Mouse (Mus musculus) cortical plate, adult 2 months (tissue): Measurements from ENCODE around the gene Nfkbiz. TPM values are rescaled to one million over a fixed set of nuclear protein-coding genes. Genes with fewer than 3 reads are reported as not detected.

Source experiments
- H3K27ac ChIP-seq: fragments of 200-500 bp; 2 replicates; pipeline ENCODE4 v1.5.1; 2012; ENCODE audit warnings: low read length, control low read depth, inconsistent platforms; ENCODE audit not compliant: insufficient read depth
- H3K4me1 ChIP-seq: fragments of 200-500 bp; 2 replicates; pipeline ENCODE4 v1.6.1; 2011; ENCODE audit warnings: low read length; ENCODE audit not compliant: control insufficient read depth, insufficient read depth
- H3K4me3 ChIP-seq: fragments of 200-500 bp; 2 replicates; pipeline ENCODE4 v1.5.1; 2011; ENCODE audit warnings: mild to moderate bottlenecking, low read length, control low read depth; ENCODE audit not compliant: insufficient read depth
- CTCF ChIP-seq: fragments of 200-500 bp; IDR thresholded peaks from 2 replicates; pipeline ENCODE4 v1.5.1; 2011; ENCODE audit warnings: mild to moderate bottlenecking, control low read depth, low read length; ENCODE audit not compliant: insufficient read depth; ENCODE audit errors: extremely low read depth
- POLR2A ChIP-seq: fragments of 200-500 bp; IDR thresholded peaks from 2 replicates; pipeline ENCODE4 v1.6.1; 2011; ENCODE audit warnings: mild to moderate bottlenecking, low read length, control low read depth; ENCODE audit not compliant: insufficient read depth; ENCODE audit errors: extremely low read depth
- polyA plus RNA-seq: library from polyadenylated mRNA; depleted of rRNA; stranded (reverse); fragments of >200 nt; gene quantifications from 2 replicates; pipeline ENCODE4 v1.2.3, GENCODE M21; 2012

The Nfkbiz gene
- polyA plus RNA-seq, 1 experiment: 5.4 TPM

GRCm38 (mm10) chr16:55820161-55820915 is 18.4 kb downstream of the Nfkbiz start:
- no peak for TF ChIP-seq POLR2A
- TF ChIP-seq CTCF: no peak
- Histone ChIP-seq H3K27ac (peak overlapping the region; percentile 70), H3K4me1 (peaks cover 3% of the 10 kb centered on the region; the same call in 1 of the 2 replicates), H3K4me3 (peak overlapping the region; percentile 73)

GRCm38 (mm10) chr16:55819186-55819861 is 19.4 kb downstream of the Nfkbiz start:
- peak overlapping the region; percentile 30 for H3K4me3 ChIP-seq
- no peak overlapping the region for H3K27ac ChIP-seq
- peaks cover 3% of the 10 kb centered on the region; the same call in 1 of the 2 replicates for H3K4me1 ChIP-seq
- no peak for TF ChIP-seq CTCF
- no peak for TF ChIP-seq POLR2A

GRCm38 (mm10) chr16:55817717-55818515 is 20.8 kb downstream of the Nfkbiz start:
- TF ChIP-seq POLR2A: no peak
- TF ChIP-seq CTCF: no peak
- Histone ChIP-seq H3K4me1 (peaks cover 3% of the 10 kb centered on the region; the same call in 1 of the 2 replicates), H3K4me3 (no peak overlapping the region), H3K27ac (no peak overlapping the region)

- no peak for TF ChIP-seq CTCF
- no peak for TF ChIP-seq POLR2A
- Histone ChIP-seq H3K4me3 (no peak overlapping the region), H3K4me1 (peaks cover 3% of the 10 kb centered on the region; the same call in 1 of the 2 replicates), H3K27ac (no peak overlapping the region)
Measured at GRCm38 (mm10) chr16:55816202-55816941, 22.3 kb downstream of the Nfkbiz start.

GRCm38 (mm10) chr16:55815466-55815865 is 23.2 kb downstream of the Nfkbiz start:
- Histone ChIP-seq H3K27ac (no peak overlapping the region), H3K4me1 (peaks cover 2% of the 10 kb centered on the region; the same call in 1 of the 2 replicates), H3K4me3 (no peak overlapping the region)
- TF ChIP-seq CTCF (no peak), POLR2A (no peak)

GRCm38 (mm10) chr16:55814686-55815085 is 24.0 kb downstream of the Nfkbiz start:
- no peak overlapping the region for H3K27ac ChIP-seq
- no peak overlapping the region for H3K4me3 ChIP-seq
- TF ChIP-seq POLR2A (no peak), CTCF (no peak)
- H3K4me1 ChIP-seq: peaks cover 2% of the 10 kb centered on the region; the same call in 1 of the 2 replicates

GRCm38 (mm10) chr16:55813916-55814315 is 24.8 kb downstream of the Nfkbiz start:
- Histone ChIP-seq H3K27ac (no peak overlapping the region), H3K4me1 (no peaks in the 10 kb centered on the region), H3K4me3 (no peak overlapping the region)
- TF ChIP-seq CTCF: no peak
- no peak for TF ChIP-seq POLR2A

GRCm38 (mm10) chr16:55811792-55812191 is 26.9 kb downstream of the Nfkbiz start:
- H3K27ac ChIP-seq: no peak overlapping the region
- no peak overlapping the region for H3K4me3 ChIP-seq
- H3K4me1 ChIP-seq: no peaks in the 10 kb centered on the region
- no peak for TF ChIP-seq POLR2A
- no peak for TF ChIP-seq CTCF
